Mouse (Mus musculus): Measurements from ENCODE around the gene Rasl11b. TPM values are rescaled to one million over a fixed set of nuclear protein-coding genes. Genes with fewer than 3 reads are reported as not detected.

The Rasl11b gene
- 1 to 10 TPM; 1.3 to 9.8 TPM for polyA plus RNA-seq (2012; fragmentation: generic; extraction: Trizol)

GRCm38 (mm10) chr5:74194841-74195613 lies at the start of gene Rasl11b:
Gene Rasl11b, plus strand, starts transcription at chr5:74195286.

Other genes with a start within 250 kb of the Rasl11b start
- 1 to 10 TPM in 1 of 2 experiments, under 1 TPM in 1; 0.63 to 7.0 TPM for gene Usp46, start 126.9 kb upstream of the Rasl11b start, polyA plus RNA-seq (2012; fragmentation: generic; extraction: Trizol)